8 mouse cellular contexts compared by ENCODE assay signal in genomic region chr13:43171020-43171710, GRCm38 (mm10). TPM values are rescaled to one million over a fixed set of nuclear protein-coding genes. Genes with fewer than 3 reads are reported as not detected.
DNase-seq lines count a peak whose midpoint lies in the region; ATAC-seq lines count a peak whose summit lies in the region.

Gene Tbc1d7 (minus strand): TSS chr13:43171501.

- H3K9ac ChIP-seq in kidney, embryonic 15.5 days = peak within 1 kb of the TSS; percentile 76

- DNase-seq in B cell, adult 2 months = peak; percentile 99 to 100
- peak; percentile 98 for DNase-seq in brain, adult 2 months (ENCODE audit: low read depth, low spot score)
- peak; percentile 98 for DNase-seq in heart, embryonic 10.5 days (ENCODE audit: low spot score)
- DNase-seq in liver = peak; percentile 98
- DNase-seq in spleen, postnatal 4 days (ENCODE audit: low spot score in 2 of 2) = peak; percentile 98 to 100

- peaks cover 19% of the 10 kb centered on the region for H3K4me1 ChIP-seq in heart, embryonic 10.5 days
- H3K4me1 ChIP-seq in kidney, embryonic 15.5 days = peaks cover 15% of the 10 kb centered on the region

- under 1% methylated on average over 48 of the region's 48 CpGs for WGBS in heart, embryonic 10.5 days
- under 1% methylated on average over 48 of the region's 48 CpGs for WGBS in kidney, embryonic 15.5 days

- H3K9me3 ChIP-seq in heart, embryonic 10.5 days = no peaks in the 10 kb centered on the region
- no peaks in the 10 kb centered on the region for H3K9me3 ChIP-seq in kidney, embryonic 15.5 days (replicated peaks)

- 0 out of 2 replicates have a peak, but pooled peaks cover 9% of the 10 kb centered on the region for H3K36me3 ChIP-seq in heart, embryonic 10.5 days
- peaks cover 21% of the 10 kb centered on the region for H3K36me3 ChIP-seq in kidney, embryonic 15.5 days

- peak within 1 kb of the TSS; percentile 90 for H3K27ac ChIP-seq in heart, embryonic 10.5 days
- peak within 1 kb of the TSS; percentile 79 for H3K27ac ChIP-seq in kidney, embryonic 15.5 days

- ATAC-seq in erythroblast, adult 5-6 weeks (replicated peaks; ENCODE audit: low FRiP score, poor library complexity, severe bottlenecking) = peak; percentile 98
- peak; percentile 95 for ATAC-seq in kidney, embryonic 15.5 days (replicated peaks; ENCODE audit: low FRiP score)
- ATAC-seq in monocyte, adult 5-6 weeks (replicated peaks; ENCODE audit: insufficient number of reproducible peaks, low FRiP score, low TSS enrichment, poor library complexity, severe bottlenecking) = peak; percentile 95

- H3K4me2 ChIP-seq in kidney, embryonic 15.5 days = peak within 1 kb of the TSS; percentile 79

- peak within 1 kb of the TSS; percentile 75 for H3K4me3 ChIP-seq in heart, embryonic 10.5 days
- H3K4me3 ChIP-seq in kidney, embryonic 15.5 days (replicated peaks) = peak within 1 kb of the TSS; percentile 66

- no peaks in the 10 kb centered on the region for H3K27me3 ChIP-seq in heart, embryonic 10.5 days (ENCODE audit: insufficient read depth, poor library complexity, severe bottlenecking)
- no peaks in the 10 kb centered on the region for H3K27me3 ChIP-seq in kidney, embryonic 15.5 days

RNA-seq across cellular contexts. Expression of gene Tbc1d7, which starts in this region (rescaled TPM):
- total RNA-seq in erythroblast, adult 5-6 weeks (2015; ENCODE audit: low replicate concordance) = 6.5 and 10.0 TPM in 2 replicates
- total RNA-seq in erythroblast, adult 5-6 weeks (2017; ENCODE audit: low replicate concordance) = 4.7 and 6.7 TPM in 2 replicates
- polyA plus RNA-seq in heart, embryonic 10.5 days (2016; fragmentation: Nextera tagmentation; extraction: Ambion mirVana) = 55.0 and 55.8 TPM in 2 replicates
- 51.6 and 54.7 TPM in 2 replicates for polyA plus RNA-seq in kidney, embryonic 15.5 days (2015; fragmentation: Nextera tagmentation; extraction: Ambion mirVana)
- total RNA-seq in monocyte, adult 5-6 weeks (2017) = 4.5 to 5.2 TPM in 2 of 3 replicates, not detected in the other

Comparison
In these comparisons a context has a peak if more than half of its experiments do, and no peak if none do; other contexts are left out.
1. Peak in every context shown above with its lines: DNase-seq, ATAC-seq, H3K4me3 ChIP-seq and H3K27ac ChIP-seq.